Mouse (Mus musculus): Measurements from ENCODE around the gene Gabpb2.

Gabpb2 gene

GRCm38 (mm10) chr3:95217255-95218134, at the start of gene Gabpb2:
Gene Gabpb2, minus strand, starts transcription at chr3:95217916.
- peak; percentile 99 for DNase-seq (ENCODE audit: low spot score)

- no peak for DNase-seq (ENCODE audit: low spot score)
These were observed 48.3 kb upstream of the Gabpb2 start for GRCm38 (mm10) chr3:95266052-95266451.

GRCm38 (mm10) chr3:95264724-95265123, 47.0 kb upstream of the Gabpb2 start:
- DNase-seq (ENCODE audit: low spot score): no peak

GRCm38 (mm10) chr3:95263089-95263739, 45.5 kb upstream of the Gabpb2 start:
- DNase-seq (ENCODE audit: low spot score): peak; percentile 84

GRCm38 (mm10) chr3:95261975-95262374, 44.3 kb upstream of the Gabpb2 start:
- DNase-seq (ENCODE audit: low spot score): no peak

- DNase-seq (ENCODE audit: low spot score): no peak
These were observed 39.2 kb upstream of the Gabpb2 start for GRCm38 (mm10) chr3:95256931-95257330.

- no peak for DNase-seq (ENCODE audit: low spot score)
These were observed 33.2 kb upstream of the Gabpb2 start, which contains the start of gene Bnipl for GRCm38 (mm10) chr3:95250783-95251424. Gene Bnipl, minus strand, starts transcription at chr3:95251193.

GRCm38 (mm10) chr3:95250361-95250760, 32.6 kb upstream of the Gabpb2 start:
- no peak for DNase-seq (ENCODE audit: low spot score)

GRCm38 (mm10) chr3:95247660-95248336, 30.1 kb upstream of the Gabpb2 start:
- no peak for DNase-seq (ENCODE audit: low spot score)

- peak; percentile 84 for DNase-seq (ENCODE audit: low spot score)
These were observed 28.9 kb upstream of the Gabpb2 start for GRCm38 (mm10) chr3:95246465-95247231.

- no peak for DNase-seq (ENCODE audit: low spot score)
These were observed 25.4 kb upstream of the Gabpb2 start for GRCm38 (mm10) chr3:95243086-95243485.

- DNase-seq (ENCODE audit: low spot score): no peak
These were observed 23.8 kb upstream of the Gabpb2 start, which contains the start of gene Gm128 for GRCm38 (mm10) chr3:95241498-95241897. Gene Gm128, minus strand, starts transcription at chr3:95241598.

- DNase-seq (ENCODE audit: low spot score): no peak
These were observed 23.2 kb upstream of the Gabpb2 start for GRCm38 (mm10) chr3:95240900-95241299.

GRCm38 (mm10) chr3:95239971-95240370, 22.3 kb upstream of the Gabpb2 start:
- no peak for DNase-seq (ENCODE audit: low spot score)

- DNase-seq (ENCODE audit: low spot score): no peak
These were observed 21.3 kb upstream of the Gabpb2 start for GRCm38 (mm10) chr3:95239022-95239421.

GRCm38 (mm10) chr3:95237541-95238099, 19.9 kb upstream of the Gabpb2 start:
- DNase-seq (ENCODE audit: low spot score): no peak

- no peak for DNase-seq (ENCODE audit: low spot score)
These were observed 17.9 kb upstream of the Gabpb2 start for GRCm38 (mm10) chr3:95235386-95236301.

GRCm38 (mm10) chr3:95233303-95233980, 15.7 kb upstream of the Gabpb2 start:
- DNase-seq (ENCODE audit: low spot score): no peak

GRCm38 (mm10) chr3:95232771-95233170, 15.1 kb upstream of the Gabpb2 start:
- no peak for DNase-seq (ENCODE audit: low spot score)
